Mouse (Mus musculus) kidney, postnatal 36 days (tissue): ENCODE measurements around the gene Cd248.
A peak's percentile ranks its signal among the peaks of the same experiment; 100 is the strongest.

Experiments
- DNase-seq, 2 experiments: peaks; one replicate each; pipeline ENCODE4 v3.0.0; 2021 to 2022; ENCODE audit warnings: mixed read lengths in 2 of 2

Gene Cd248

DNA sequence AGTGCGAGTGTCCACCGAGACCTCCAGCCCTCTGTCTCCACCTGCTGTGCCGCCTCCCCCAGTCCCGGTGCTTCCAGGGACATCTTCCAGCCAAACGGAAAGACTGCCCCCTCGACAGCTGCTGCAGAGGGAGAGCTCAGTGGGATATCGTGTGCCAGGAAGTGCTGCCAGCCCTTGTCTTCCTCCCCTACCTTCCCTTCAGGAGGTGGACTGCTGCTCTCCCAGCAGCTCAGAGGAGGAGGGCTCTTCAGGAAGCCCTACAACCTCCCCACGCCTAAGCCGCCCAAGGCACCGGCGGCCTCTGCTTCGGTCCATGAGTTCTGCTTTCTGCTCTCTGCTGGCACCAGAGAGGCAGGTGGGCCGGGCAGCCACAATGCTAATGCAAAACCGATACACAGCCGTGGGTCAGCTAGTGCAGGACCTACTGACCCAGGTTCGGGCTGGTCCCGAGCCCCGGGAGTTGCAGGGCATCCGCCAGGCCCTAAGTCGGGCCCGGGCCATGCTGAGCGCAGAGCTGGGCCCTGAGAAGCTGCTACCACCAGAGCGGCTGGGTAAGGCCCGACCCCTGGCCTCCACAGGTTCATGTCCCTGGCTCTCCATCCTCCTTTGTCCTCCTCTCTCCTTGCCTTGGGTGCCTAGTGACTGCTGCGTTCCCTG is 15.6 kb upstream of the Cd248 start:
- DNase-seq: no peak

DNA sequence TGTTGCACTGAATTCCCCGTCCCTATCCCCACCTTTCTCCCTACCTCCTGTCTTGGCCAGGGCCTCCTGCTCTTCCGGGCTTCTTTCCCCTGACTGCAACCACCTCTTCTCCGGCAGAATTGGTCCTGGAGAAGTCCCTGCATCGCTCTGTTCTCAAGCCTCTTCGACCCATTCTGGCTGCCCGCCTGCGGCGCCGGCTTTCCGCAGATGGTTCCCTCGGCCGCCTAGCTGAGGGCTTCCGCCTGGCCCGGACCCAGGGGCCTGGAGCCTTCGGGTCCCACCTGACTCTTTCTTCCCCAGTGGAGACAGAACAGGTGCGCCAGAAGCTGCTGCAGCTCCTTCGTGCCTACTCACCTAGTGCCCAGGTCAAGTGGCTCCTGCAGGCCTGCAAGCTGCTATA is 15.0 kb upstream of the Cd248 start:
- DNase-seq: no peak

- DNase-seq: peak; percentile 45 to 84
These were observed 14.0 kb upstream of the Cd248 start for GRCm38 (mm10) chr19:5053909-5054308.

DNA sequence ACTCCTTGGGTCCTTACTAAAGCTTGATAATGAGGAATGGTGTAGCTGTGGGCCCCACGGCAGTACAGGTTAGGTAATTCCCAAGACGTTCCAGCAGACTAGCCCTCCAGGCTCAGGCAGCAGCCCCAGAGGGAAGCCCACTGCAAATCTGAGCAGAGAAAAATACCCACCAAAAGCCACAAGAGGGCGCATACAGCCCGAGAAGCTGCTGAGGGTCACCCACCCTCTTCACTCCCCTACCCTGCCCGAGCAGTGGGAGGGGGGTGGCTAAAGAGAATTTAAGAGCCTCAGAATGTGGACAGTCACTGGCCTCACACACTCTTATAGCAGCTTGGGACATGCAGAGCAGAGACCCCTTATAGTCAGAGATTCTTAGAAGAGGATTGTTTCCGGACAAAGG is 11.6 kb upstream of the Cd248 start:
- peak in 1 of 2 experiments; percentile 59 for DNase-seq

- no peak for DNase-seq
These were observed 9.8 kb upstream of the Cd248 start for GRCm38 (mm10) chr19:5057876-5058775.

DNA sequence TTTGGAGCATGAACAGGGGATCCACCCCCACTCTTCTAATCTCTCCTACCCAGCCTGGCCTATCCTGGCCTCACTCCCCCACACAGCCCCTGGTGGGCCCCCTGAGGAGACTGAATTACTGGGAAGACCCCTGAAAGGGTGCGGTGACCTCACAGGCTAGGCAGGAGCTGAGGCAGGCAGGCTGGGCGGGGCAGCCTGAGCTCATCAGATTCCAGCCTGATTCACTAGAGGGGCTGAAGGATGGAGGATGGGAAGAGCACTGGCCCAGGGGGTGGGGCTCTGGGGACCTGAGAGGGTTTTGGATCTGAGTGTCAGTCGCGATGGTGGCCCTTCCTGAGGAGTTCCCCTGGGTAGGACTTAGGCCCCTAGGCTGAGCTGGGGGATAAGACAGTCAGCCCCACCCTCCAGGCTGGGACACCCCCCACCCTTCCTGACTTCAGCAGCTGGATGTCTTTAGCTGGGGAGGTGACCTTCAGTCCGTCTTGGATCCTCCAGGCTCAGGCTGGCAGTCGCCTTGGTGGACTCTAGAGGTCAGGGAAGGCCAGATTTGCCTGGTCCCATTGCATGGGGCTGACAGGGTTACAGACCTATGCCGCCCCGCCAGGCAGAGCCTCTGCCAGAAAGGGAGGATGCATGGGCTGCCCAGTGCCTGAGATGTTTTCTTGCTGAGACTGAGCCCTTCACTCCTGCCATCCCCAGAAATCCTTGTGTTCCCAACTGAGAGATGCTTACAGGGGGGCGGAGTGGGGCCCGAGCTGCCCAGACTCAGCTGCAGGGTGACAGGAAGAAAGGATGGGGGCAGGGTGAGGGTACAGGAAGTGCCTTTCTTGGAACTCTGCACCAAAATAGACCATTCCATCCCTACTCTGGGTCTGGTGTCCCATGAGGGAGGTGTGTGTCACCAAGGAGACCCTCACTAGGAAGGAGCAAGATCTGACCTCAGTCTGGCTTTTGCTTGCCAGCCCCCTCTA is 8.8 kb upstream of the Cd248 start:
- DNase-seq: peak; percentile 29 to 43

DNA sequence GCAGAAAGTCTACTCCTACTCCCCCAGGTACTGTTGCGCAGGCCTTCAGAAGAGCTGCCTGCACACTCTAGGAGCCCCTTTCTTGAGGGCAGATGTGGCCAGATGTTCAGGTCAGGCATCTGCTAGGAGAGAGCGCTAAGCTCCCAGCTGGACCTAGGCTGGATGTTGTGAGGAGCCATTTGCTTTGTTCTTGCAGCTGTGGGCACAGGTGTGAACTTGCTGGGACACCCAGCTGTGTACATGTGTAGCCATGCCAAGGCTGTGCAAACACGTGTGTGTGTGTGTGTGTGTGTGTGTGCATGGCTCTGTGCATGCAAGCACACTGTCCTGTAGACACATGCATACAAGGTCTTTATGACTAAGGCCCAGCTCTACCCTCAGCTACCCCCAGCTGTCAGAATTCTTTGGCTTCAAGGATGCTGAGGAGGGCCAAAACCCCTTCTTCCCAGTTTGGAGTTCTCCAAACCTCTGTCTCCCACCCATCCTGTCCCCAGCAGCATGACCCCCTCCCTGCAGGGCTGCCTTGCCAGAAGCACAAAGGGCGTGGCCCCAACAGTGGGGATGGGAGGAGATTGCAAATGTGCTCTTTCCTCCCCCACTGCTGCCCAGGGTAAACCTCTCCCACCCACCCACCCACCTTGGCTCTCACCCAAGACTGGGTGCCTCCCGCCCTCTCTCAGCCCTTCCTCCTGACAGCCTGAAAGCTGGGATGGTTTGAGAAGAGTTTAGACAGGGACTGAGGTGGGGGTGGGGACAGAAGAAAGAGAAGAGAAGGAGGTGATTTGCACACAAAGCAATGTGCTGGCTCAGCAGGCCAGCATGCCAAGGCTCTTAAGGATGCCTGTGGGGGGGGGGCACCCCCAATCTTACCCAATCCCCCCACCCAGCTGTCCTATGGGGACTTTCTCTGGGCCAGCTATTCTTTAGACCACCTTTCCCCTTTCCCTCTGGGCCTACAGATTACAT is 7.2 kb upstream of the Cd248 start:
- no peak for DNase-seq

DNA sequence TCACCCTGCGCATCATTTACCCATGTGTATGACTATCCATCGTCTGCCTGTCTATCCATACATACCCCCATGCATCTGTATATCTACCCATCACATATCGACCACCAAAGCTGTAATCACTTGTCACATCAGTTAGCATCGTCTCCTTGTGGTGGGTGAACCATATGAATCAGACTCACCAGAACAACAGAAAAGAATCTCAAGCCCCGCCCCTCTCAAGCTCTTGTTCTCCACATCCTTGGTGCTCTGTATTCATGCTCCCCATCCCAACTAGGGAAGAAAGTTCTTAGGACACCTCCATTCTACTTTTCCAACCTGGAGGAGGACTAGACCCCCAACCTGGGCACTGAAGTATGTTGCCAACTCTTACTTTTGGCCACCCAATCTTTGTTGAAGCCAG is 5.8 kb upstream of the Cd248 start:
- no peak for DNase-seq

DNA sequence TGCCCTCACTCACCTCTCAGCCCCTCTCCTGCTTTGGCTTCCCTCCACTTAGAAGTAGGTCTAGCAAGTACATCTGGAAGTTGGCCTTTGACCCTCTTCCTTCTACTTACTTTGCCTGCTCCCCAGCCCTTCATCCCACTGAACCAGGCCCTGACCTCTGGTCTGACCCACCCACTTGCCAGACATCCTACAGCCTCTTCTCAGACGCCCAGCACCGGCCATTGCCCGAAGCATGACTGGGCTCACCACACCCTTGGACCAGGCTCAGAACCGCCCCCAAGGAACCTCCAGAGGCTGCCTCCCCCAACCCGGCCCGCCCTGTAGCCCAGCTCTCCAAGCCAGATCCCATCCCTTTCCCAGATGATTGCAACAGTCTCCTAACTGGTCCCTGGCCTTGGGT is 5.4 kb upstream of the Cd248 start:
- DNase-seq: no peak

DNA sequence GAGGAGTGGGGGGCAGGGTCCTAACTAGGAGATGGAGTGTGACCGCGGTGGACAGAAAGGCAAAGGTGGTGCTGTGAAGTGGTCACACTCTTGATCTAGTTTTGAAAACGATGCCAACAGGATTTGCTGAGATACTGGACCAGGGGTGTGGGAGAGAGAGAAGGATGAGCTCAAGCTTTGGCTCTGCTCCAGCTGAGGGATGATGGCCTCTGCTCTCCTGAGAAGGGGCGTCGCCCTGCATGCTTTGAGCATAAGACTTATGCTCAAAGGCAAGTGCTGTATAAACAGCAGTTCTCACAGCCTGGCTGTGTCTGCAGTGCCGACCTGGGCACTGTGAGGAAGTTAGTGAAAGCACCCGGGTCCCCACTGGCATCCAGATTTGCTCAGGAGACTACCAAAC is 2.8 kb upstream of the Cd248 start:
- no peak for DNase-seq

- DNase-seq: no peak
These were observed 658 bp upstream of the Cd248 start for GRCm38 (mm10) chr19:5067040-5067799.

- peak in 1 of 2 experiments; percentile 47 for DNase-seq
These were observed 824 bp downstream of the Cd248 start for GRCm38 (mm10) chr19:5068570-5069234.

GRCm38 (mm10) chr19:5069486-5069885 is 1.6 kb downstream of the Cd248 start:
- DNase-seq: no peak

GRCm38 (mm10) chr19:5069978-5070377 is 2.1 kb downstream of the Cd248 start:
- DNase-seq: no peak

- DNase-seq: no peak
These were observed 3.2 kb downstream of the Cd248 start for GRCm38 (mm10) chr19:5071077-5071476.

DNA sequence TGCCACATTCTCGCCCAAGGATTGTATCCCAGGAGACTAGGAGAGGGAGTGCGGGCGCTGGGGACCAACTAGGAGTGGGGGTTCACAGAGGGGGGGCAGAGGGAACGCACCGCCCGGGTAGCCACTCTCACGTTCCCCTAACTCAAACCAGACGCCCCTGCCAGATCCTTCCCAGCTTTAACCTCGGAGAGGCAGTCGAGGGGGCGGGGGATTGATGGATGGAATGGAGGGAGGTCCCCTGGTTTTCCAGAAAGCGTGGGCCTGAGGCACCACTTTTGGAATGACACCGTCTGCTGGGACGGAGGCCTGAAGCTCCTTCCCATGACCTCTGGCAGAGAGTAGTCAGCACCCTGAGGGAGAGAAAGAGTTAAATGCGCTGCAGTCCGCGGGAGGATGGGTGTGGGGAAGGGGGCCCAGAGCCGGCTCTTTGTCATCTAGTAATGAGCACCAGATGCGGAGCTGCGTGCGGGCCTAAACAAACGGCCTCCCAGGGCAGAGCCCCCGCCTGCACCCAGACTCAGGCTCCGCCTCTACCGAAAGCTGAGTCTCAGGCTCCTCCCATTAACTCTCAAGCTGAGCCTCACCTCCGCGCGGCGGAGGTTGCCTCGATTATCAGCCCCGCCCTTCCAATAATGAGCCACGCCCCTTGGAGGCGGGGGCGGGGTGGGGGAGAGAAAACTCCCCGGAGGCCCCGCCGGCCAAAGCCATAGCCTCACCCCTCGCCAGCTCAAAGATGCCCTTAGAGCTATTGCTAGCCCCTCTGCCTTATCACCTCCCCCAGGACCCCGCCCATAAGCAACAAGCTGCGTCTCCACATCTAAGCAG is 3.9 kb downstream of the Cd248 start:
- peak; percentile 76 to 81 for DNase-seq

GRCm38 (mm10) chr19:5072389-5073019 is 4.6 kb downstream of the Cd248 start:
- peak in 1 of 2 experiments; percentile 36 for DNase-seq

DNA sequence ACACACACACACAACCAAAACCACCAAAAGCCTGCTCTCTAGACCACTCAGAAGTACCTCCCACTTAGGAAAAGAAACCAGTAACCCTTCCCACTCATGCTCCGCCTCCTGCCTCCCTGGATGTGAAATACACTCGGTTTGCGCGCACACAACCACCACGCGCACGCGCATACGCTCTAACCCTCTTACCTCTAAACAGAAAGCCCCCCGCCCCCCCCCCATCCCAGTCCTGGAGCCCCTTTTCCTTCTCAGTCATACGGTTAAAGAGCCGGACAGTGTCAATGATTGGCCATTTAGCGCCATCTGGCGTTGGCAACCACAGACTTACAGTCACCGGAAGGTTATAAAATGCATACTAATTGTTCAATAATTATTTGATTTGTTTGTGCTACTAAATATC is 5.2 kb downstream of the Cd248 start:
- peak; percentile 57 to 89 for DNase-seq

- DNase-seq: no peak
These were observed 5.6 kb downstream of the Cd248 start for GRCm38 (mm10) chr19:5073518-5073917.
